Mouse (Mus musculus): ENCODE results near the gene Mrps23. TPM values are rescaled to one million over a fixed set of nuclear protein-coding genes. Genes with fewer than 3 reads are reported as not detected.

Gene Mrps23
- 56.3 and 63.9 TPM in 2 replicates for polyA plus RNA-seq (2015; fragmentation: Nextera tagmentation; extraction: Ambion mirVana)

DNA sequence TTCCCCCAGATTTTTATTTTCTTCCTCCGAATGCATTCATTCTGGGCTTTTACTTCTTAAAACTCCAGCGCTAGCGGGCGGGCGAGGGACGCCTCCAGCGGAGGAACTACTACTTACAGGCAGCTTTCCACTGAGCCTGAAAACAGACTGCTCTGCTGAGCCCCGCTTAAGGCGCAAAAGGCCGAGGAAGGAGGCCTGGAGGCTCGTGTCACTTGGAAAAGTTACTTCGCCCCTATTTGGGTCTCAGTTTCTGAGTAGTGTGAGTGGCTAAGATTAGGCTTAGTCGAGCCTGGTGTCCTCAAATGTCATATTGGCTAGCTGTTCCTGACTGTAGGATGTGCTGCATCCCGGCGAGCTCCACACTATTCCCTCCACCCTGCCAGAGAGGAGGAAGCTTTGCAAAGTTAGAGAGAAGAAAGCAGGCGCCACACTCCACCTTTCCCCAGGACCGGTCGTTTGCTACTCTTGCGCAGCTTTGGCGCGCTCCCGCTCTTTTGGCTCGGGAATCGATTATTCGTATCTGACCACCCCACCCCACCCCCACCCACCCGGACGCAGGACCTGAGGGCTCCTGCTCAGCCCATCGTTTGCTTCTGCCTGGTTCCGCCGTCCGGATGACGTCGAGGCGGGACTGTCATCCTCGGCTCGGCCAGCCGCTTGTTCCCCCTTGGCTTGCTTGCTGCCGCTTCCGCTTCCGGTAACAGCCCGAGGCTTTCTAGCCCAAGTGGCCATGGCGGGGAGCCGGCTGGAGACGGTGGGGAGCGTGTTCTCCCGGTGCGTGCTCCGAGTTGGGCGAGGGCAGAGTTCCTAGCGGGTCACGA lies at the start of gene Mrps23:
Gene Mrps23, plus strand, starts transcription at position 677 of the 821 bp plus-strand sequence.
- peaks cover 11% of the 10 kb centered on the region for H3K4me1 ChIP-seq (ENCODE audit: control insufficient read depth, insufficient read depth, low read length)
- under 1% methylated on average over 51 of the region's 51 CpGs for WGBS
- peak; percentile 97 for ATAC-seq
- peak within 1 kb of the TSS; percentile 66 for H3K4me2 ChIP-seq (ENCODE audit: low read depth, low read length)
- no peaks in the 10 kb centered on the region for H3K9me3 ChIP-seq (ENCODE audit: control insufficient read depth, low read length)
- H3K36me3 ChIP-seq (ENCODE audit: control insufficient read depth, insufficient read depth, low read length): no peaks in the 10 kb centered on the region
- peak within 1 kb of the TSS; percentile 76 for H3K9ac ChIP-seq (ENCODE audit: low read depth, low read length)
- peak within 1 kb of the TSS; percentile 78 for H3K27ac ChIP-seq (ENCODE audit: low read length)
- H3K27me3 ChIP-seq (replicated peaks; ENCODE audit: control insufficient read depth, insufficient read depth, low read length): no peaks in the 10 kb centered on the region
- peak within 1 kb of the TSS; percentile 68 for H3K4me3 ChIP-seq (ENCODE audit: low read length)

DNA sequence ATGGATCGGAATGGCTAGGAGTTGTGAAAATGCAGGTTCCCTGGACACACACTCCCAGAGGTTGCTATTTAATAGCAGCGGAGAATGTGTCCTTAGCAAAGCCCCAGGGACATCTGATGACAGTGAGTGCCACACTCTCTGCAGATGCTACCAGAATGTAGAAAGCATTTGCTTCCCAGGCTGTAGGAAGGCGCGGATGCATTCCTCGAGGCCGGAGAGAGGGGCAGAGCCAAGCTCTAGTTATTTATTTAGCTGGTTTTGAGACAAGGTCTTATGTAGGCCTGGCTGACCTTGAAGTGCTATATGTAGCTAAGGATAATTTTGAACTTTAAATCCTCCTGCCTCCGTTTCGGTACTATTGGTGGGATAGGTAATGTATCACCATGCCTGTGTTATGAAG lies 49.7 kb upstream of the Mrps23 start:
- WGBS: 46% methylated on average over 8 of the region's 8 CpGs
- no peak for ATAC-seq
- H3K4me1 ChIP-seq (ENCODE audit: control insufficient read depth, insufficient read depth, low read length): peaks cover 71% of the 10 kb centered on the region

DNA sequence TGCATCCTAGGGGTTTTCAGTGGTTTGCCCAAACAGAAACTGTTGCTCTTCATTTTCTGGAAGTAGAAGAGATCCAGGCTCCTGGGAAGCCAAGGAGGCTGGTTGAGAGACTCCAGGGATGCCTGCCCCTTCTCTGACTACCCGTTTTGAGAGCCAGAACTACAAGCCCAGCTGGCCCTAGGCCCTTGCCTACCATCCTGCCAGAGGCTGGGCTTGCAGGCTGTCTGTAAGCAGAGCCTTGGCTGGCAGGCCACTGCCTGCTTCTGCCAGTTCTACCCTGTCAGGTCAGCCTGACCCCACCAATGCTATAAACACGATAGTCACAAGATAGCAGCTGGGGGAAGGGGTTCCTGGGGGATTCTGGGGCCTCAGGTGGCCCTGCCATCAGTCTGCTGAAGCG lies 48.7 kb upstream of the Mrps23 start:
- no peak overlapping the region for H3K9ac ChIP-seq (ENCODE audit: low read depth, low read length)
- ATAC-seq: no peak
- H3K9me3 ChIP-seq (ENCODE audit: control insufficient read depth, low read length): no peaks in the 10 kb centered on the region
- H3K27ac ChIP-seq (ENCODE audit: low read length): peak overlapping the region; percentile 75
- no peaks in the 10 kb centered on the region for H3K36me3 ChIP-seq (ENCODE audit: control insufficient read depth, insufficient read depth, low read length)
- H3K4me1 ChIP-seq (ENCODE audit: control insufficient read depth, insufficient read depth, low read length): peaks cover 79% of the 10 kb centered on the region
- no peak overlapping the region for H3K4me3 ChIP-seq (ENCODE audit: low read length)
- H3K4me2 ChIP-seq (ENCODE audit: low read depth, low read length): no peak overlapping the region
- H3K27me3 ChIP-seq (replicated peaks; ENCODE audit: control insufficient read depth, insufficient read depth, low read length): no peaks in the 10 kb centered on the region
- 50% methylated on average over 3 of the region's 3 CpGs for WGBS

More for the DNA sequence above, 49.7 kb upstream of the Mrps23 start:
- Histone ChIP-seq H3K36me3 (ENCODE audit: control insufficient read depth, insufficient read depth, low read length) (no peaks in the 10 kb centered on the region), H3K9ac (ENCODE audit: low read depth, low read length) (no peak overlapping the region), H3K27ac (ENCODE audit: low read length) (peak overlapping the region; percentile 75), H3K27me3 (replicated peaks; ENCODE audit: control insufficient read depth, insufficient read depth, low read length) (no peaks in the 10 kb centered on the region), H3K4me3 (ENCODE audit: low read length) (no peak overlapping the region), H3K4me2 (ENCODE audit: low read depth, low read length) (no peak overlapping the region), H3K9me3 (ENCODE audit: control insufficient read depth, low read length) (no peaks in the 10 kb centered on the region)

DNA sequence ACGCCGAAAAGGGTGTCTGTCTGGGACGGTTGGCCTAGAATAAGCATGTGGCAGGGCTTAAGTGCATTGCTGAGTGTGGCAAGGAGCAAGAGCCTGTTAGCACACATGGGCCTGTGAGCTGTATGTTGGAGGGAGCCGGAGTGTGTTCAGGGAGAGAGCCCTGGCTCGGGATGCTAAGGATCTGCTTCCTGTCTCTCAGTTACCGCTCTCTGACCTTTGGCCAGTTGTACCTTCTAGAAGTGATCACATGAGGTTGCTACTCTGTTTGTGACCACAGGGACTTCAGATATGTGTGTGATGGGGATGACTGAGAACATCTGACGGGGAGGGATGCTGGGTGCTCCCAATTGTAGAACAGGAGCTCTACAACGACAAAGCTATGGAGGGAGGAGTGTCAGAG lies 48.2 kb upstream of the Mrps23 start:
- Histone ChIP-seq H3K27ac (ENCODE audit: low read length) (peak overlapping the region; percentile 75), H3K36me3 (ENCODE audit: control insufficient read depth, insufficient read depth, low read length) (no peaks in the 10 kb centered on the region), H3K4me3 (ENCODE audit: low read length) (no peak overlapping the region), H3K9me3 (ENCODE audit: control insufficient read depth, low read length) (no peaks in the 10 kb centered on the region), H3K27me3 (replicated peaks; ENCODE audit: control insufficient read depth, insufficient read depth, low read length) (no peaks in the 10 kb centered on the region), H3K4me2 (ENCODE audit: low read depth, low read length) (no peak overlapping the region), H3K4me1 (ENCODE audit: control insufficient read depth, insufficient read depth, low read length) (peaks cover 81% of the 10 kb centered on the region), H3K9ac (ENCODE audit: low read depth, low read length) (0 out of 2 replicates have a peak overlapping the region, but pooled peaks have one; percentile 1)
- no peak for ATAC-seq
- WGBS: 40% methylated on average over 8 of the region's 8 CpGs

DNA sequence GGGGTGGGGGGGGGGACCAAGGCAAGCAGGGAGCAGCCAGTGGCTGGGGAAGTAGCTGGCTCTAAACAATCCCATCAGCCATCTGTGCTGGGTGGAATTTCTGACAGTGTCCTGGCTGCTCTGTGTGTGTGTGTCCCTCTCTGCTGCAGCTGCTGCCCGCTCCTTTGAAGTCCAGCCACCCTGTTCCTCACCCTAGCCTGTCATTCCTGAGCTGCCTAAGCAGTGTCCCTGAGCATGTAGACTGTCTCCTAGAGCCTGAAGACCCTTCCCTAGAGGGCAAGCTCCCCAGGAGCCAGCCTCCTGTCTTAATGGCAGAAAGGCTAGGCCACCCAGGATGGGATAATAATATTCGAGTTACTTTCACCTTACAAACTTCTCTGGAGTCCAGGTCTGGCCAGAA lies 47.8 kb upstream of the Mrps23 start:
- WGBS: 28% methylated on average over 2 of the region's 2 CpGs
- no peaks in the 10 kb centered on the region for H3K36me3 ChIP-seq (ENCODE audit: control insufficient read depth, insufficient read depth, low read length)
- H3K4me2 ChIP-seq (ENCODE audit: low read depth, low read length): no peak overlapping the region
- H3K9ac ChIP-seq (ENCODE audit: low read depth, low read length): 0 out of 2 replicates have a peak overlapping the region, but pooled peaks have one; percentile 12
- no peaks in the 10 kb centered on the region for H3K27me3 ChIP-seq (replicated peaks; ENCODE audit: control insufficient read depth, insufficient read depth, low read length)
- peak overlapping the region; percentile 75 for H3K27ac ChIP-seq (ENCODE audit: low read length)
- ATAC-seq: no peak
- peaks cover 79% of the 10 kb centered on the region for H3K4me1 ChIP-seq (ENCODE audit: control insufficient read depth, insufficient read depth, low read length)
- no peak overlapping the region for H3K4me3 ChIP-seq (ENCODE audit: low read length)
- no peaks in the 10 kb centered on the region for H3K9me3 ChIP-seq (ENCODE audit: control insufficient read depth, low read length)

DNA sequence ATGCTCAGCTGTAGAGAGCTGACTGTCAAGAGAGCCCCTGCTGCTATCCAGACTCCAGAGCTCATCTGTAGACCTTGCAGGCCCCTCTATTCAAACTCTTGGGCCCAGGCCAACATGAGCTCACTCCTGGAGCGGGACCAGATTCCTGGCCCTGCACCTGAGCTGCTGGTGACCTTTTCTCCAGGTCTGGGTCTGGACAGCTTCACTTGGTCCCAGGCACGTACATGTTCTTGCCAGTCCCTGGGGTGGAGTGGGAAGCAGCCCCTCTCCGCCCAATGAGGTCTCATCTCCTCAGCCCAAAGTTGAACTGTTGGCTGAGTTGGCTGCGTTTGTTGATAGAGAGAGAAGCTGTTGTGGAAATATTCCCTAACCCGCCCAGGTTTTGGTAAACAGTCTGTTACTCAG lies 45.3 kb upstream of the Mrps23 start:
- Histone ChIP-seq H3K4me1 (ENCODE audit: control insufficient read depth, insufficient read depth, low read length) (peaks cover 69% of the 10 kb centered on the region), H3K27ac (ENCODE audit: low read length) (peak overlapping the region; percentile 94), H3K36me3 (ENCODE audit: control insufficient read depth, insufficient read depth, low read length) (no peaks in the 10 kb centered on the region), H3K4me2 (ENCODE audit: low read depth, low read length) (no peak overlapping the region), H3K9ac (ENCODE audit: low read depth, low read length) (no peak overlapping the region), H3K4me3 (ENCODE audit: low read length) (no peak overlapping the region), H3K27me3 (replicated peaks; ENCODE audit: control insufficient read depth, insufficient read depth, low read length) (no peaks in the 10 kb centered on the region), H3K9me3 (ENCODE audit: control insufficient read depth, low read length) (no peaks in the 10 kb centered on the region)
- 51% methylated on average over 5 of the region's 5 CpGs for WGBS
- ATAC-seq: peak; percentile 27

DNA sequence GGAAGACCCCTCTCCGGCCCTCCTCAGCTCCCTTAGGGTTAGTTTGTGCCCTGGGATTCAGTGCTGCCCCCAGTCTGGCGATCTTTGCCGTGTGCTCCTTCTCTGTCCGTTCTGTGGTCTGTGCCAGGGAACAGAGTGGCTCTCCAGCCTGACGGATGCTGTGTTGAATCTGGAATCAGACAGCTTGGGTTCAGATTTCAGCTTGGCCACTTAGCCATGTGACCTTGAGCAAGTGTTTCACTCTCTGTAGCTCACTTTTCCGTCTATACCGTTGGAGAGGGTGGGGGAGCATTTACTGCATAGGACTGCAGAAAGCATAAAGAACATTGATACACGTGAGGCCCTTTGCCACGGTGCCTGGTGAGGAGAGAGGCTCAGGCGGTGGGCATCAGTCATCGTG lies 44.8 kb upstream of the Mrps23 start:
- WGBS: 54% methylated on average over 11 of the region's 11 CpGs
- ATAC-seq: no peak
- Histone ChIP-seq H3K4me1 (ENCODE audit: control insufficient read depth, insufficient read depth, low read length) (peaks cover 65% of the 10 kb centered on the region), H3K27me3 (replicated peaks; ENCODE audit: control insufficient read depth, insufficient read depth, low read length) (no peaks in the 10 kb centered on the region), H3K4me2 (ENCODE audit: low read depth, low read length) (no peak overlapping the region), H3K36me3 (ENCODE audit: control insufficient read depth, insufficient read depth, low read length) (no peaks in the 10 kb centered on the region), H3K9me3 (ENCODE audit: control insufficient read depth, low read length) (no peaks in the 10 kb centered on the region), H3K27ac (ENCODE audit: low read length) (peak overlapping the region; percentile 94), H3K4me3 (ENCODE audit: low read length) (no peak overlapping the region), H3K9ac (ENCODE audit: low read depth, low read length) (no peak overlapping the region)

DNA sequence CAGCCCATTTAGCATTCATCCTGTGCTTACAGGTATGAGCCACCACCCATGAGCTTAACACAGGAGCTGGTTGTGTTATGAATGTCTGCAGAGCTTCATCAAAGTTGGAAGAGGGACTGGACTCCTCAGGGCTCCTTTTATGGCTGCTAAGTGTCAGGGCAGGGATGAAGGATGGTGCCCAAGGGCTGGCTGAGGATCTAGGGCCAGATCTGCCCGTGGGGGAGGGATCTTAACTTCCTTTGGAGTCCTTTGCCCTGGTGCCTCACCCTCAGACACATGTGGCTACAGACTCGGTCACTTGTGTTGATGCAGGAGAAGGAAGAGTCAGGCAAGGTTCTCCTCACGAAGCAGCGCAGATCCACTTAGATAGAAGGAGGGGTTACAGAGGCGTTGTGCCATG lies 43.9 kb upstream of the Mrps23 start:
- ATAC-seq: no peak
- no peaks in the 10 kb centered on the region for H3K9me3 ChIP-seq (ENCODE audit: control insufficient read depth, low read length)
- H3K27me3 ChIP-seq (replicated peaks; ENCODE audit: control insufficient read depth, insufficient read depth, low read length): no peaks in the 10 kb centered on the region
- peak overlapping the region; percentile 86; the same call in 1 of the 2 replicates for H3K4me2 ChIP-seq (ENCODE audit: low read depth, low read length)
- 37% methylated on average over 5 of the region's 5 CpGs for WGBS
- H3K27ac ChIP-seq (ENCODE audit: low read length): peak overlapping the region; percentile 94
- H3K4me1 ChIP-seq (ENCODE audit: control insufficient read depth, insufficient read depth, low read length): peaks cover 63% of the 10 kb centered on the region
- H3K9ac ChIP-seq (ENCODE audit: low read depth, low read length): 0 out of 2 replicates have a peak overlapping the region, but pooled peaks have one; percentile 43
- H3K4me3 ChIP-seq (ENCODE audit: low read length): no peak overlapping the region
- H3K36me3 ChIP-seq (ENCODE audit: control insufficient read depth, insufficient read depth, low read length): no peaks in the 10 kb centered on the region

DNA sequence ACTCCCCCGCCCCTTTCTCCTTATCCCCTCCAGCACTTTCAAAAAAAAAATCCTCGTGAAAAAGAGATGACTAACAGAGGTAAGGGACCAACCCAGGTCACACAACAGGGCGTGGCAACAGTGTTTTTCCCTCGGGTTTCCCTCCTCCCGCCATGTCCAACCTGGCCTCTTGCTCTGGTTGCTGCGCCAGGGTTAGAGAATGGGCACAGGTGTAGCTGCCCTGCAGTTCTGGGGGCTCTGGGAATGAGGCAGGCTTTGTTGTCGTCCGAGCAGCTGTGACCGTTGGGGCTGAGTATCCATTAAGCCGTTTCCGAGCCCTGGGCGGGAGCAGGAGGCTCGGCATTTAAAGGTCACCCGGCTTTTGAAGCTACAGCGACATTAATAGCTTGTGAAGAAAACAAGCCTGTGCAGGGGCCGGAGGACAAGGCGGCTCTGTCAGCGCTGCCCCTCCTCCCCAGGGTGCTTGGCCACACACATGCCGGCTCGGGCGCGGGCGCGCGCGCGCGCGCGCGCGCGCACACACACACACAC lies 43.1 kb upstream of the Mrps23 start:
- ATAC-seq: peak; percentile 63
- peaks cover 62% of the 10 kb centered on the region for H3K4me1 ChIP-seq (ENCODE audit: control insufficient read depth, insufficient read depth, low read length)
- peak overlapping the region; percentile 94 for H3K27ac ChIP-seq (ENCODE audit: low read length)
- peak overlapping the region; percentile 47 for H3K4me3 ChIP-seq (ENCODE audit: low read length)
- no peaks in the 10 kb centered on the region for H3K9me3 ChIP-seq (ENCODE audit: control insufficient read depth, low read length)
- WGBS: 2% methylated on average over 18 of the region's 33 CpGs
- no peaks in the 10 kb centered on the region for H3K27me3 ChIP-seq (replicated peaks; ENCODE audit: control insufficient read depth, insufficient read depth, low read length)
- no peaks in the 10 kb centered on the region for H3K36me3 ChIP-seq (ENCODE audit: control insufficient read depth, insufficient read depth, low read length)
- peak overlapping the region; percentile 86 for H3K4me2 ChIP-seq (ENCODE audit: low read depth, low read length)
- H3K9ac ChIP-seq (ENCODE audit: low read depth, low read length): peak overlapping the region; percentile 62
